Mouse (Mus musculus) activated CD4-positive, CD25-positive, alpha-beta regulatory T cell (primary cell): ENCODE measurements around the gene Olfr531. TPM values are rescaled to one million over a fixed set of nuclear protein-coding genes. Genes with fewer than 3 reads are reported as not detected.

ENCODE experiments used
- polyA plus RNA-seq, 2 experiments: library from polyadenylated mRNA; unstranded; fragments of 100-300 nt; shearing (Covaris generic); gene quantifications; one replicate each; pipeline ENCODE4 v1.2.1; 2017

The Olfr531 gene
- under 1 TPM in 1 of 2 experiments, not detected in 1; 0.14 TPM for polyA plus RNA-seq

DNA sequence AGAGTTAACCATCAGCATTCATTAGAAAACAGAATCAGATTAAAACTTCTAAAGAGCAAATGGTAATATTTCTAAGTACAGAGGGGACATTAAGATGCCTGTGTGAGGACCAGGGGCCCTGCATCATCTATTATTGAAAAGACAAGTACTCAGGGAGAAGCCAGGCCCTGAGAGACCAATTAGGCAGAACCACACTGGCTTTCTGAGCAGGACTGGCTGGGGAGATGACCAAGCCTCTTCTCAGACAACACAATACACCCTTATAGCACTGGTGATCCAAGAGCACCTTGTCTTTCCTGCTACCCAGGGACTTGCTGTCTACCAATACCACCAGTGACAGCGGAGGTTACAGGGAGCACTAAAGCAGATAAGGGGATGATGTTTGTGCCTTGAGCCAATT, at the start of gene Olfr531:
Olfr531 (minus strand) TSS at position 101 of the 400 bp plus-strand sequence.

DNA sequence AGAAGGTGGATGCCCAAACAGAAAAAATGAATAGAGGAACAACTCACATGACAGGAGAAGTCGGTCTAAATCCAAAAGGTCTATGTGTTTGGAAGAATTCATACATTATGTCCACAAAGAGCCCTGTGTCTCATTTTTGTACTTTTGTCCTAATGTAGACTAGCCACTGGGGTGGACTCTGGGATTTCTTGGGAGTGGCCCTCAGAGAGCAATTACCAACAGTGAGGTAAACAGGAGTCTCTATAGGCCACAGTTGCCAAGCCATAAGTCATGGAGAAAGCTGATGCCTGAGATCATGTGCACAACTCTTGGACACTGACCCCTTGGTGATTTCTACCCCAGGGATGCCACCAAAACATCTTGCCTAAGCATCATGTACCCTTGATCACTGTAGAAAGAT, 18.8 kb upstream of the Olfr531 start, which contains the start of gene Olfr532:
Olfr532 (minus strand) TSS at position 101 of the 400 bp plus-strand sequence.

DNA sequence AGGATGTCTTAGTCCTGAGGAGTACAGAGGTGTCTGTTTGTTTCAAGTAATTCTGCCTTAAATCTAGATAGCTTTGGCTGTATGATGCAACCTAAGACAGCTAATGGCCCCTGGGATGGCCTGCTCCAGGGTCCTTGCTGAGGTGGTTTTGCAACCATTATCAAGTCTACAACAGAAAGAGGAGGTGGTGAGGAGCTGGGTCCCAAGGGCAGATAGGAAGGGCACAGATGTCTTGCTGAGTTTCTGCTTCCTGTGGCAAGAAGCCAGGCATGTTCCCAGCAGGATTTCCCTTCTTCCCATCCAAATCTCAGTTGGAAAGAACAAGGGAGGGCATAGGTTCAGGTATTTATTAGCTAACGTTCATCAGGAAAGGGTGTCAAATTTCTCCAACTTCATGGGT, 26.5 kb downstream of the Olfr531 start, which contains the start of gene Olfr530:
Olfr530 (minus strand) TSS at position 101 of the 400 bp plus-strand sequence.

DNA sequence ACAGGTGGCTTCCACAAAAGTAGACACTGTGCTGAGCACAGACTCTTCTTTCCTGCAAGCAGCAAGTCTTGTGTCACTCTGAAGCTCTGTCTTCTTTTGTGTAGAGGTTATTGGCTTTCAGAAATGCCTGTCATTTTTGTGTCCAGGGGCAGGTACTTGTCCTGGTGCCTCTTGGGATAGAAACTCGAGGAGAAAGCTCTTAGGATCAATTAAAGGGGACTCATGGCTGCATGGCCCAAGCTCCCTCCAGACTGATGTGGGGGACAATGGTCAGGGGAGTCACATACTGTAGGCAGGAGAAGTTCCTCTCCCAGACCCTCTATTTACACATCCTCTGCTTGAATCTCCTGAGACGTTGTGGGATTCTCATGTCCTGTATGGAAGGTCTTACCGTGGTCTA, 41.1 kb downstream of the Olfr531 start, which contains the start of gene Olfr60:
Olfr60 (minus strand) TSS at position 101 of the 400 bp plus-strand sequence.

Other genes with a start within 250 kb of the Olfr531 start
- gene Sprn, start 248.0 kb downstream of the Olfr531 start, polyA plus RNA-seq = not detected
- not detected for gene Olfr522, start 238.2 kb downstream of the Olfr531 start, polyA plus RNA-seq
- gene Olfr523, start 229.7 kb downstream of the Olfr531 start, polyA plus RNA-seq = not detected
- gene Olfr524, start 197.0 kb downstream of the Olfr531 start, polyA plus RNA-seq = under 1 TPM in 1 of 2 experiments, not detected in 1; 0.18 TPM
- under 1 TPM in 1 of 2 experiments, not detected in 1; 0.29 TPM for gene Cd163l1, start 184.7 kb downstream of the Olfr531 start, polyA plus RNA-seq
- gene 5830411N06Rik, start 155.6 kb downstream of the Olfr531 start, polyA plus RNA-seq = 1 to 10 TPM in 1 of 2 experiments, not detected in 1; 1.1 TPM
- gene Olfr525, start 82.1 kb downstream of the Olfr531 start, polyA plus RNA-seq = under 1 TPM in 1 of 2 experiments, not detected in 1; 0.10 TPM
- gene Olfr527, start 68.9 kb downstream of the Olfr531 start, polyA plus RNA-seq = not detected
- gene Olfr60, start 41.2 kb downstream of the Olfr531 start, polyA plus RNA-seq = under 1 TPM in 1 of 2 experiments, not detected in 1; 0.21 TPM
- under 1 TPM in 1 of 2 experiments, not detected in 1; 0.54 TPM for gene Olfr530, start 26.6 kb downstream of the Olfr531 start, polyA plus RNA-seq
- gene Olfr532, start 18.7 kb upstream of the Olfr531 start, polyA plus RNA-seq = not detected
- gene Olfr533, start 60.5 kb upstream of the Olfr531 start, polyA plus RNA-seq = under 1 TPM in 1 of 2 experiments, not detected in 1; 0.23 TPM
- gene Olfr535, start 81.3 kb upstream of the Olfr531 start, polyA plus RNA-seq = not detected
- gene Olfr536, start 104.5 kb upstream of the Olfr531 start, polyA plus RNA-seq = not detected
- gene Olfr538, start 165.0 kb upstream of the Olfr531 start, polyA plus RNA-seq = not detected
- under 1 TPM in 1 of 2 experiments, not detected in 1; 0.02 TPM for gene Olfr46, start 198.4 kb upstream of the Olfr531 start, polyA plus RNA-seq
- not detected for gene Olfr61, start 226.1 kb upstream of the Olfr531 start, polyA plus RNA-seq
- gene Olfr53, start 243.5 kb upstream of the Olfr531 start, polyA plus RNA-seq = not detected